Mouse (Mus musculus) kidney, embryonic 16.5 days (tissue): ENCODE measurements around the gene Lcmt1. TPM values are rescaled to one million over a fixed set of nuclear protein-coding genes. Genes with fewer than 3 reads are reported as not detected.
A peak's percentile ranks its signal among the peaks of the same experiment; 100 is the strongest.

ENCODE experiments used
- ATAC-seq: fragments of 200-750 bp; cut with Nextera tagmentation; 2 replicates; pipeline ENCODE4 v1.8.0; 2017; ENCODE audit warnings: moderate TSS enrichment; ENCODE audit not compliant: low FRiP score, low TSS enrichment
- H3K27ac ChIP-seq: fragments of 300-500 bp; sonication (generic); 2 replicates; pipeline ENCODE4 v1.5.1; 2014; ENCODE audit warnings: low read length
- H3K27me3 ChIP-seq: fragments of 300-500 bp; sonication (generic); 2 replicates; pipeline ENCODE4 v1.6.1; 2014; ENCODE audit warnings: low read length, control low read depth, mixed read lengths; ENCODE audit not compliant: insufficient read depth
- H3K36me3 ChIP-seq: fragments of 300-500 bp; sonication (generic); 2 replicates; pipeline ENCODE4 v1.6.1; 2014; ENCODE audit warnings: low read length, control low read depth, mixed read lengths; ENCODE audit not compliant: insufficient read depth
- H3K4me1 ChIP-seq: fragments of 300-500 bp; sonication (generic); 2 replicates; pipeline ENCODE4 v1.6.1; 2014; ENCODE audit warnings: low read length, control low read depth, mixed read lengths; ENCODE audit not compliant: insufficient read depth
- H3K4me2 ChIP-seq: fragments of 300-500 bp; sonication (generic); replicated peaks from 2 replicates; pipeline ENCODE4 v1.6.1; 2014; ENCODE audit warnings: low read depth, low read length
- H3K4me3 ChIP-seq: fragments of 300-500 bp; sonication (generic); 2 replicates; pipeline ENCODE4 v1.5.1; 2014; ENCODE audit warnings: mild to moderate bottlenecking, low read length
- H3K9ac ChIP-seq: fragments of 300-500 bp; sonication (generic); replicated peaks from 2 replicates; pipeline ENCODE4 v1.6.1; 2014; ENCODE audit warnings: low read length
- H3K9me3 ChIP-seq: fragments of 300-500 bp; sonication (generic); 2 replicates; pipeline ENCODE4 v1.6.1; 2016; ENCODE audit warnings: low read length, control low read depth
- WGBS: fragments of 180-500 bp; shearing (Covaris S2); extraction: QIAGEN DNeasy Blood & Tissue Kit; methylation state at CpG from one replicate; pipeline ENCODE4 v1.1.7; 2014; 5-methylcytosine and 5-hydroxymethylcytosine counted together
- polyA plus RNA-seq: library from polyadenylated mRNA; unstranded; fragments of >200 nt; fragmentation: Nextera tagmentation; extraction: Ambion mirVana; gene quantifications from 2 replicates; pipeline ENCODE4 v1.2.1, GENCODE M21; 2015

Lcmt1 gene
- polyA plus RNA-seq, 1 experiment from 2014 or later = 59.9 TPM

DNA sequence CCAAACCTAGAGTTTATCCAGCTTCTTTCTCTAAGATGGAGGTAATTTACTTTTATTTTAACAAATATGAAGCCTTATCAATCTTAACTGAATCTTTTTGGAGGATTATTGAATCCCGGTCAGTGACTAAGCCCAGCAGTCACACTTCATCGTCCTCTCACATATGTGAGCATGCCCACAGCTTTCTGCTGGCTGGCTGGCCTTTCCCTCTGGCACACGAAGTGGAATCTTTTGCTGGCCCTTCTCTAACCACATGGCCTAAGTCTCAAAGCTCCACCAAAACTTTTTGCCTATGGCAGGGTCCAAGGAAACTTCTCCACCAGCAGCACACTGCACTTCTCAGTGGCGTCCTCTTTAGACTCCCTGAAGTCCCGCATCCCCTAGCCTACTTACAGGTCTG, 27.7 kb upstream of the Lcmt1 start:
- ATAC-seq = no peak
- no peak overlapping the region for H3K9ac ChIP-seq
- peaks cover 22% of the 10 kb centered on the region for H3K4me1 ChIP-seq
- no peak overlapping the region for H3K4me3 ChIP-seq
- 65% methylated on average over 5 of the region's 5 CpGs for WGBS
- H3K36me3 ChIP-seq = no peaks in the 10 kb centered on the region
- H3K27ac ChIP-seq = no peak overlapping the region
- H3K4me2 ChIP-seq = no peak overlapping the region
- H3K9me3 ChIP-seq = no peaks in the 10 kb centered on the region
- no peaks in the 10 kb centered on the region for H3K27me3 ChIP-seq

DNA sequence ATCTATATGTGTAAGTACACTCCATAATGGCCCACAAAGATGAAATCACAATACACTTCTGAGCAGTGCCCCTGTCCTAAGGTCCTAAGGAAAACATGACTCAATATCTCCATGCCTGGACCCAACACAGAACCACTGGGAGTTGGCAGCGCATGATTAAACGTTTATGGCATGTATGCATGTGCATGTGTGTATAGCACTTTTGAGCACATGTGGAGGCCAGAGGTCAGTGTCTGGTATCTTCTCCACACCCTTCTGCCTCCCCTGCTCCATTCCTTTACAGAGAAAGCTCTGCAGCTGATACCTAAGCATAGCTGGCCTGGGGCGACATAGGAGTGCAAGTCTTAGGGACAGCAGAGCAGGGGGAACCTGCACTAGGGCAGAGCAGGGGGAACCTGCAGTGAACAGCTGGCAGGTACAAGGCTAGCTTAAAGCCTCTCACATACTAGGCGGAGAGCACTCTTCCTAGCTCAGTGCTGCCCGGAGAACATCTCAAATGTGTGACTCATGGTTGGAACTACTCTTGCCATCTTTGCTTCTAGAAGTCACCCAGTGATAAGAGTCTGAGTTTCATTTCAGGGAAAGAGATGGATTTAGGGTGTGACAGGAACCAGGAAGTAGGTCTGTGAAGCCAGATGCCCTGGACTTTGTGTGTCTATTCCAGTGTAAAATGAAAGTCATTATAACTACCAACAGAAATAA, 25.4 kb upstream of the Lcmt1 start:
- Histone ChIP-seq H3K27ac (no peak overlapping the region), H3K4me1 (peaks cover 24% of the 10 kb centered on the region), H3K9ac (no peak overlapping the region), H3K4me2 (no peak overlapping the region), H3K36me3 (no peaks in the 10 kb centered on the region), H3K4me3 (no peak overlapping the region), H3K27me3 (no peaks in the 10 kb centered on the region), H3K9me3 (no peaks in the 10 kb centered on the region)
- 89% methylated on average over 5 of the region's 5 CpGs for WGBS
- no peak for ATAC-seq

- no peak for ATAC-seq
- 80% methylated on average over 3 of the region's 3 CpGs for WGBS
- H3K9me3 ChIP-seq = no peaks in the 10 kb centered on the region
- H3K4me1 ChIP-seq = peaks cover 29% of the 10 kb centered on the region
- no peak overlapping the region for H3K9ac ChIP-seq
- H3K36me3 ChIP-seq = no peaks in the 10 kb centered on the region
- H3K4me3 ChIP-seq = no peak overlapping the region
- H3K27ac ChIP-seq = no peak overlapping the region
- H3K4me2 ChIP-seq = no peak overlapping the region
- H3K27me3 ChIP-seq = no peaks in the 10 kb centered on the region
Observed at GRCm38 (mm10) chr7:123345041-123345544, 24.5 kb upstream of the Lcmt1 start.

- WGBS = 66% methylated on average over 7 of the region's 7 CpGs
- H3K27me3 ChIP-seq = no peaks in the 10 kb centered on the region
- no peak for ATAC-seq
Observed at GRCm38 (mm10) chr7:123346631-123347290, 22.8 kb upstream of the Lcmt1 start.

GRCm38 (mm10) chr7:123349813-123350212, 19.8 kb upstream of the Lcmt1 start:
- H3K9ac ChIP-seq = no peak overlapping the region
- no peaks in the 10 kb centered on the region for H3K36me3 ChIP-seq
- no peak overlapping the region for H3K27ac ChIP-seq
- WGBS = 62% methylated on average over 11 of the region's 11 CpGs
- H3K4me2 ChIP-seq = no peak overlapping the region
- ATAC-seq = no peak
- no peaks in the 10 kb centered on the region for H3K27me3 ChIP-seq
- H3K9me3 ChIP-seq = no peaks in the 10 kb centered on the region
- peaks cover 21% of the 10 kb centered on the region for H3K4me1 ChIP-seq
- no peak overlapping the region for H3K4me3 ChIP-seq

More at GRCm38 (mm10) chr7:123346631-123347290, 22.8 kb upstream of the Lcmt1 start:
- Histone ChIP-seq H3K36me3 (no peaks in the 10 kb centered on the region), H3K4me3 (no peak overlapping the region), H3K4me2 (no peak overlapping the region), H3K9me3 (no peaks in the 10 kb centered on the region), H3K9ac (no peak overlapping the region), H3K27ac (peak overlapping the region; percentile 8; the same call in 1 of the 2 replicates), H3K4me1 (peaks cover 23% of the 10 kb centered on the region)

DNA sequence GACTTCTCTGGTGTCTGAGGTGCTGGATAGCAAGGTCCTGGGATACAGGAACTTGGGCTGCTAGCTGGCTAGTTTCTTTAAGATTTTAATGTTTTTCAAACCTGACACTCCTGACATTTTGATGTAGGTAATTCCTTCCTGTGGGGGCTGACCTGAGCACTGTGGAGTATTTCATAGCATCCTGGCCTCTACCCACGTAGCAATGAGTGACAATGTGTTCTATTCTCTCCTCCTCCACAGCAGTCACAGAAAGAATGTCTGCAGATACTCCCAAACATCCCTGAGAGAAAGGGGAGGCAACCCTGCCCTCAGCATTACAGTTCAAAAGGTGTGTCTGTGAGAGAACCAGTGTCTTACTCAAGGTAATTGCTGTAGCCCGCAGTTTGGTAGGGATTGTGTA, 19.3 kb upstream of the Lcmt1 start:
- no peak overlapping the region for H3K4me2 ChIP-seq
- H3K4me3 ChIP-seq = no peak overlapping the region
- H3K27me3 ChIP-seq = no peaks in the 10 kb centered on the region
- no peaks in the 10 kb centered on the region for H3K36me3 ChIP-seq
- WGBS = 39% methylated on average over 2 of the region's 2 CpGs
- no peak overlapping the region for H3K27ac ChIP-seq
- no peak overlapping the region for H3K9ac ChIP-seq
- no peaks in the 10 kb centered on the region for H3K9me3 ChIP-seq
- peaks cover 21% of the 10 kb centered on the region for H3K4me1 ChIP-seq
- no peak for ATAC-seq

GRCm38 (mm10) chr7:123353081-123353480, 16.5 kb upstream of the Lcmt1 start:
- no peaks in the 10 kb centered on the region for H3K27me3 ChIP-seq

GRCm38 (mm10) chr7:123353879-123354278, 15.7 kb upstream of the Lcmt1 start:
- WGBS = 67% methylated on average over 5 of the region's 5 CpGs
- Histone ChIP-seq H3K27ac (no peak overlapping the region), H3K4me2 (no peak overlapping the region), H3K4me3 (no peak overlapping the region), H3K9ac (no peak overlapping the region), H3K9me3 (no peaks in the 10 kb centered on the region), H3K27me3 (no peaks in the 10 kb centered on the region), H3K4me1 (peaks cover 16% of the 10 kb centered on the region; the same call in 1 of the 2 replicates), H3K36me3 (no peaks in the 10 kb centered on the region)
- no peak for ATAC-seq

More at GRCm38 (mm10) chr7:123353081-123353480, 16.5 kb upstream of the Lcmt1 start:
- Histone ChIP-seq H3K9me3 (no peaks in the 10 kb centered on the region), H3K36me3 (no peaks in the 10 kb centered on the region), H3K27ac (no peak overlapping the region), H3K4me3 (no peak overlapping the region), H3K4me1 (peaks cover 16% of the 10 kb centered on the region; the same call in 1 of the 2 replicates), H3K4me2 (no peak overlapping the region), H3K9ac (no peak overlapping the region)
- 93% methylated on average over 4 of the region's 4 CpGs for WGBS
- no peak for ATAC-seq

DNA sequence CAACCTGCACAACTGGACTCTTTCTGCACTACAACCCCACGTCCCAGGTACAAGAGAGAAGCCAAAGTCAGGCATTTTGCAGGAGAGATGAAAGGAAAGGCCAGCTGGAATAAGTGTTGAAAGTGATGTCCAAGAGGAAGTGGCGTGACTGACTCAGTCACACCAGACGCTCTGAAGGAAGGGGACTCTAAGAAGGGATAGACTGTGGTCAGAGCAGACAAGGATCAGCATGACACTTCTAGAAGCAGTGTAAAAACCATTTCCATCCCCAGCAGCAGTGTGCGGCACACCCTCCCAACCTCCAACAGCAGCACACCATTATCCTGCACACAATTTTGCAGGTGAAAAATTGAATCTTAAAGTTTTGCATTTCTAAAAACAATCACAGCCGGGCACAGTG, 15.2 kb upstream of the Lcmt1 start:
- WGBS = 77% methylated on average over 5 of the region's 5 CpGs
- H3K4me3 ChIP-seq = no peak overlapping the region
- H3K27me3 ChIP-seq = no peaks in the 10 kb centered on the region
- H3K9me3 ChIP-seq = no peaks in the 10 kb centered on the region
- no peak overlapping the region for H3K4me2 ChIP-seq
- no peak overlapping the region for H3K9ac ChIP-seq
- no peak overlapping the region for H3K27ac ChIP-seq
- H3K4me1 ChIP-seq = peaks cover 16% of the 10 kb centered on the region; the same call in 1 of the 2 replicates
- H3K36me3 ChIP-seq = no peaks in the 10 kb centered on the region
- no peak for ATAC-seq

GRCm38 (mm10) chr7:123354851-123355250, 14.7 kb upstream of the Lcmt1 start:
- no peak overlapping the region for H3K9ac ChIP-seq
- H3K4me3 ChIP-seq = no peak overlapping the region
- ATAC-seq = no peak
- peaks cover 13% of the 10 kb centered on the region; the same call in 1 of the 2 replicates for H3K4me1 ChIP-seq
- H3K27ac ChIP-seq = no peak overlapping the region
- H3K4me2 ChIP-seq = no peak overlapping the region
- WGBS = 94% methylated on average over 2 of the region's 2 CpGs
- H3K36me3 ChIP-seq = no peaks in the 10 kb centered on the region
- H3K9me3 ChIP-seq = no peaks in the 10 kb centered on the region
- no peaks in the 10 kb centered on the region for H3K27me3 ChIP-seq
